Mouse (Mus musculus): ENCODE data around the gene Itgb5. TPM values are rescaled to one million over a fixed set of nuclear protein-coding genes. Genes with fewer than 3 reads are reported as not detected.

Gene Itgb5
- polyA plus RNA-seq, 2 experiments = 10.8 to 14.1 TPM

GRCm38 (mm10) chr16:33886665-33887064 lies 57.2 kb downstream of the Itgb5 start:
- no peak overlapping the region for H3K4me3 ChIP-seq (ENCODE audit: insufficient read depth in 1 of 2, low read depth in 2 of 2, low read length in 2 of 2)
- no peak for DNase-seq (ENCODE audit: low read depth in 3 of 3, low spot score in 3 of 3)
- peaks cover 3 to 34% of the 10 kb centered on the region in 2 experiments; a peak in 3 of 4 replicates for H3K4me1 ChIP-seq (replicated peaks; ENCODE audit: control insufficient read depth in 2 of 2, insufficient read depth in 2 of 2, low read length in 1 of 2)
- no peak for TF ChIP-seq EP300 (IDR thresholded peaks at IDR 0.05; ENCODE audit: low read depth)
- no peak for TF ChIP-seq CTCF (IDR thresholded peaks at IDR 0.05; ENCODE audit: low read depth)
- ATAC-seq (ENCODE audit: insufficient read depth) = no peak
- H3K4me2 ChIP-seq (ENCODE audit: low read depth) = no peak overlapping the region
- no peaks in the 10 kb centered on the region for H3K9me3 ChIP-seq (ENCODE audit: control insufficient read depth, low read length)
- no peaks in the 10 kb centered on the region for H3K36me3 ChIP-seq (replicated peaks; ENCODE audit: control insufficient read depth, insufficient read depth, low read depth)
- 13% methylated on average over 6 of the region's 6 CpGs for WGBS (ENCODE audit: insufficient replicate concordance)
- no peaks in the 10 kb centered on the region for H3K27me3 ChIP-seq (ENCODE audit: control insufficient read depth, insufficient read depth, low read length)
- no peak overlapping the region for H3K9ac ChIP-seq (replicated peaks)
- H3K27ac ChIP-seq = no peak overlapping the region

DNA sequence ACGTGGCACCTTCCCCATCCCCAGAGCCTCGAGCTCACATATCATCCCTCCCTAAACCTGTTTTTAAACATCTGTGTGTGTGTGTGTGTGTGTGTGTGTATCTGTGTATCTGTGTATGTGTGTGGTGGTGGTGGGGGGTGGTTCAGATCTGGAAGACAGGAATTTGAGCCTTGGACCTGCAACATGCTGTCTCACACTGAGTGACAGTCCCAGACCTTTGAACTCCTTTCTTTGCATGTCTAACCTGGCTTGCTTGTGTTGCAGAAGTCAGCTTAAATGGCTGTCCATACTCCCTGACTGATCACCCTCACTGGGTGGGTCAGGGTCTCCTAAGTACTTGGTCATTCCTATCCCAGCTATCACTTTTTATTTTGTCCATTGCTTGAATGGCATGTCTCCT lies 58.5 kb downstream of the Itgb5 start:
- Histone ChIP-seq H3K4me2 (ENCODE audit: low read depth) (no peak overlapping the region), H3K4me3 (ENCODE audit: insufficient read depth in 1 of 2, low read depth in 2 of 2, low read length in 2 of 2) (no peak overlapping the region), H3K9me3 (ENCODE audit: control insufficient read depth, low read length) (no peaks in the 10 kb centered on the region), H3K27ac (no peak overlapping the region), H3K27me3 (ENCODE audit: control insufficient read depth, insufficient read depth, low read length) (no peaks in the 10 kb centered on the region), H3K9ac (replicated peaks) (no peak overlapping the region), H3K36me3 (replicated peaks; ENCODE audit: control insufficient read depth, insufficient read depth, low read depth) (no peaks in the 10 kb centered on the region), H3K4me1 (replicated peaks; ENCODE audit: control insufficient read depth in 2 of 2, insufficient read depth in 2 of 2, low read length in 1 of 2) (peaks cover 3 to 35% of the 10 kb centered on the region in 2 experiments; a peak in 3 of 4 replicates)
- DNase-seq (ENCODE audit: low read depth in 3 of 3, low spot score in 3 of 3) (no peak), ATAC-seq (ENCODE audit: insufficient read depth) (no peak)
- TF ChIP-seq EP300 (IDR thresholded peaks at IDR 0.05; ENCODE audit: low read depth) (no peak), CTCF (IDR thresholded peaks at IDR 0.05; ENCODE audit: low read depth) (no peak)
- WGBS (ENCODE audit: insufficient replicate concordance) = 48% methylated on average over 2 of the region's 2 CpGs

- H3K27me3 ChIP-seq (ENCODE audit: control insufficient read depth, insufficient read depth, low read length) = no peaks in the 10 kb centered on the region
- H3K9me3 ChIP-seq (ENCODE audit: control insufficient read depth, low read length) = no peaks in the 10 kb centered on the region
- TF ChIP-seq CTCF (IDR thresholded peaks at IDR 0.05; ENCODE audit: low read depth) (no peak), EP300 (IDR thresholded peaks at IDR 0.05; ENCODE audit: low read depth) (no peak)
- no peak overlapping the region for H3K4me2 ChIP-seq (ENCODE audit: low read depth)
- H3K27ac ChIP-seq = no peak overlapping the region
- H3K9ac ChIP-seq (replicated peaks) = no peak overlapping the region
- no peak for DNase-seq (ENCODE audit: low read depth in 3 of 3, low spot score in 3 of 3)
- H3K4me1 ChIP-seq (replicated peaks; ENCODE audit: control insufficient read depth in 2 of 2, insufficient read depth in 2 of 2, low read length in 1 of 2) = peaks cover 3 to 35% of the 10 kb centered on the region in 2 experiments; a peak in 3 of 4 replicates
- no peak overlapping the region for H3K4me3 ChIP-seq (ENCODE audit: insufficient read depth in 1 of 2, low read depth in 2 of 2, low read length in 2 of 2)
- ATAC-seq (ENCODE audit: insufficient read depth) = no peak
- H3K36me3 ChIP-seq (replicated peaks; ENCODE audit: control insufficient read depth, insufficient read depth, low read depth) = no peaks in the 10 kb centered on the region
- WGBS (ENCODE audit: insufficient replicate concordance) = 62% methylated on average over 13 of the region's 13 CpGs
Measured at GRCm38 (mm10) chr16:33889000-33889607, 59.6 kb downstream of the Itgb5 start.

DNA sequence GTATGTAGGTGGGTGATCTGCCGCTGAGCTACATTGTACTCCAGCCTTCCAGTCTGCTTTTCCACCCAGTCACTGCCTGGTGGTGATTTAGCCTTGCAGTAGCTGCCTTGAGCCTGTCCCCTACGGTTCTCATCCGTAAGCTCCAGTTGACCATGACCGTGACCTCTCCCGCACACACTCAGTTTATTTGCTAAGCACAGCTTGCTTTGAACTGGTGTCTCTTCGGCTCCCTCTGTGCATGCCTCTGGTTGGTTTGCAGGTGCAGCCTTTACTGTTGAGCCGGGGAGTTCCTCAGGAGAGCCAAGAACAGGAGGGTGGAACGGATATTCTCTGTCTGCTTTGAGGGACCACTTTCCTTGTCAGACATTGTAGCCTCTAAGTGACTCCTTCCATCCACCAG lies 61.6 kb downstream of the Itgb5 start:
- H3K36me3 ChIP-seq (replicated peaks; ENCODE audit: control insufficient read depth, insufficient read depth, low read depth) = no peaks in the 10 kb centered on the region
- no peak overlapping the region for H3K4me3 ChIP-seq (ENCODE audit: insufficient read depth in 1 of 2, low read depth in 2 of 2, low read length in 2 of 2)
- no peak for ATAC-seq (ENCODE audit: insufficient read depth)
- TF ChIP-seq CTCF (IDR thresholded peaks at IDR 0.05; ENCODE audit: low read depth) (no peak), EP300 (IDR thresholded peaks at IDR 0.05; ENCODE audit: low read depth) (no peak)
- peaks cover 3 to 40% of the 10 kb centered on the region in 2 experiments; a peak in 3 of 4 replicates for H3K4me1 ChIP-seq (replicated peaks; ENCODE audit: control insufficient read depth in 2 of 2, insufficient read depth in 2 of 2, low read length in 1 of 2)
- no peak overlapping the region for H3K9ac ChIP-seq (replicated peaks)
- H3K27me3 ChIP-seq (ENCODE audit: control insufficient read depth, insufficient read depth, low read length) = no peaks in the 10 kb centered on the region
- no peaks in the 10 kb centered on the region for H3K9me3 ChIP-seq (ENCODE audit: control insufficient read depth, low read length)
- no peak overlapping the region for H3K27ac ChIP-seq
- no peak overlapping the region for H3K4me2 ChIP-seq (ENCODE audit: low read depth)
- WGBS (ENCODE audit: insufficient replicate concordance) = 61% methylated on average over 8 of the region's 8 CpGs
- DNase-seq (ENCODE audit: low read depth in 3 of 3, low spot score in 3 of 3) = peak in 2 of 3 experiments; percentile 12

DNA sequence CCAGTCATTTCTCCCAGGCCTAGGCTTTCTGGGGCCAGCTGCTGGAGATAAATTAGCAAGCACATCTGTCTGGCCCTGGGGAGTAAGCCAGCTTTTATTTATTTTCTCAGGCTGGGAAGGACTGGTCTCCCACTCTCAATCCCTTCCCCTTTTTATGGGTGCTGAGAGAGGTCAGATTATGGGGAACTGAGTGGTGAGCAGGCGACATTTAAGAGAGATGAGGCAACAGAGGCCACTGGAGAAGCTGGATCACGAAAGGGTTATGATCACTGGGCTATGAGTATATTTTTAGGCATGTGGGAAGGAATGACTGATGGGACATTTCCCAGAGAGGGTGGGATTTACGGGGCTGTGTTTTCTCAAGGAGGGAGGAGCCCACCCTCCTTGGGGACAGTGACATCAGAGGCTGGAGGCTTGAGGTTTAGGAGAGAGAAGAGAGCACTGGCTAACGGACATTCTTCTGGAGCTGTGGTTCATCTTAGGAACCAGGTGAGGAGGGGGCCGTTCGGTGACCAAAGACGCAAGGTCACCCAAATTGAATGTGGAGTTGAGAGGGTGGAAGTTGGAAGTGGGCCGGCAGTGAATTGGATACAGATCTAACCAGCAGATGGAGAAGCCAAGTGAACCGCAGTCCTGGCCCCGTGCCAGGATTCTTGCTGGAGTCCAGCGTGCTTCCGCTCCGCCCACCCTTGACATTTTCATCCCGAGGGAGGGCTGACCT lies 62.3 kb downstream of the Itgb5 start:
- WGBS (ENCODE audit: insufficient replicate concordance) = 26% methylated on average over 14 of the region's 14 CpGs
- Histone ChIP-seq H3K4me1 (replicated peaks; ENCODE audit: control insufficient read depth in 2 of 2, insufficient read depth in 2 of 2, low read length in 1 of 2) (peaks cover 3 to 35% of the 10 kb centered on the region in 2 experiments; a peak in 3 of 4 replicates), H3K27me3 (ENCODE audit: control insufficient read depth, insufficient read depth, low read length) (no peaks in the 10 kb centered on the region), H3K9ac (replicated peaks) (no peak overlapping the region), H3K4me3 (ENCODE audit: insufficient read depth in 1 of 2, low read depth in 2 of 2, low read length in 2 of 2) (no peak overlapping the region), H3K36me3 (replicated peaks; ENCODE audit: control insufficient read depth, insufficient read depth, low read depth) (no peaks in the 10 kb centered on the region), H3K9me3 (ENCODE audit: control insufficient read depth, low read length) (no peaks in the 10 kb centered on the region), H3K4me2 (ENCODE audit: low read depth) (no peak overlapping the region), H3K27ac (no peak overlapping the region)
- ATAC-seq (ENCODE audit: insufficient read depth) = 0 out of 2 replicates have a peak, but pooled peaks have one; percentile 11
- DNase-seq (ENCODE audit: low read depth in 3 of 3, low spot score in 3 of 3) = peak; percentile 17 to 26 (median 20)
- TF ChIP-seq EP300 (IDR thresholded peaks at IDR 0.05; ENCODE audit: low read depth) (no peak), CTCF (IDR thresholded peaks at IDR 0.05; ENCODE audit: low read depth) (no peak)

All from liver, embryonic 14.5 days (tissue).